ENCODE assay signal across 9 mouse cellular contexts in the genomic region with DNA sequence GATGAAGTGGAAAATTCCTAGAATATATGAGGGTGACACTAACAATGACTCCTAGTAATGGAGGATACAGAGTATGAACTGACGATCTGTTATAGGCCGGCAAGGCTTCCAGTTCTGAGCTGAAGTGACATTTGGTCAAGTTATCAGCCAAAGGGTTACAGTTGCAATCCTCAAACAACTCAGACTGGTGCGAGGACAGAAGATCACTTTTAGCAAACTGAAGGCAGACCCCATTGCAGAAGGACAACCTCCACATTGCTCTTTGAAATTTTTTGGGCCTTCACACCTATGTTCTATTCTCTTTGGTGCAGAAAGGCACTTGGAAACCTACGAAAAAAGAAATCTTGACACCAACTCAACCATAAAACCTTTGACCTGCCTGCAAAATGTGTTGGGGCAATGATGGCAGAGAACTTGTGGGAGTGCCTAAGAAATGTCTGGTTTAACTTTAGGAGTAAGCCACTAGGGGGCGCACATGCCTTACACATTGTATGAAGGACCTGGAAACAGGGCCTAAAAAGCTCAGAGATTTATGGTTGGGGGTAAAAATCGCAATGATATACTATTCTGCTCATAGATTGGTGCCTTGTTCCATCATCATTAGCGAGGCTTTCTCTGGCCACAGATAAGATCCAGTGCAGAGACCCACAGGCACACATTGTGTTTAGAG.
DNase-seq lines count a peak whose midpoint lies in the region; ATAC-seq and TF ChIP-seq lines count a peak whose summit lies in the region.
"Had no signal": no experiment of that assay in that cellular context is flagged by ENCODE, and none has a peak within 500 bp of the region (broad histone marks: within the 10 kb centered on the region; RNA-seq: fewer than 3 reads in every experiment).

No protein-coding gene starts in this region.

- no peaks in the 10 kb centered on the region for H3K9me3 ChIP-seq in kidney, embryonic 15.5 days (replicated peaks)
- H3K9me3 ChIP-seq in neural tube, embryonic 12.5 days, result no peaks in the 10 kb centered on the region
- H3K9me3 ChIP-seq: limb, embryonic 15.5 days had no signal

- H3K27ac ChIP-seq in kidney, embryonic 15.5 days, result no peak overlapping the region
- H3K27ac ChIP-seq in left cerebral cortex, adult 2 months, result no peak overlapping the region
- no peak overlapping the region for H3K27ac ChIP-seq in neural tube, embryonic 12.5 days
- H3K27ac ChIP-seq: limb, embryonic 15.5 days had no signal

- in situ Hi-C loops in Patski (cut with MboI; ENCODE audit: low pct_unique_long_range_greater_than_20kb), result no loop called here

- CTCF ChIA-PET in Patski (lab: Charles Lee), result no interaction called here

- 45% methylated on average over 7 of the region's 7 CpGs for WGBS in kidney, embryonic 15.5 days
- WGBS in neural tube, embryonic 12.5 days, result 47% methylated on average over 7 of the region's 7 CpGs

- peak; percentile 54 for TF ChIP-seq CTCF in Patski (IDR thresholded peaks at IDR 0.05)
- peak; percentile 77 for TF ChIP-seq CTCF in left cerebral cortex, adult 2 months (IDR thresholded peaks at IDR 0.05)

- DNase-seq in kidney, adult 18-20 months, result peak; percentile 9
- DNase-seq in Patski (ENCODE audit: low read depth, low spot score), result no peak
- peak; percentile 80 to 88 for DNase-seq in cerebellum, postnatal 14 days
- peak; percentile 37 to 54 for DNase-seq in gastrocnemius, postnatal 4 days (ENCODE audit: low spot score in 2 of 2)
- DNase-seq in left cerebral cortex, adult 2 months (ENCODE audit: extremely low spot score in 1 of 2, low spot score in 2 of 2), result peak; percentile 55 to 61

- H3K9ac ChIP-seq in kidney, embryonic 15.5 days, result no peak overlapping the region
- H3K9ac ChIP-seq in neural tube, embryonic 12.5 days, result no peak overlapping the region
- H3K9ac ChIP-seq: limb, embryonic 15.5 days had no signal

- POLR2A ChIA-PET in Patski (lab: Charles Lee), result no interaction called here

- intact Hi-C loops in left cerebral cortex, adult 2 months (cut with DNase I), result no loop called here

- H3K4me1 ChIP-seq in kidney, embryonic 15.5 days, result no peaks in the 10 kb centered on the region
- no peaks in the 10 kb centered on the region for H3K4me1 ChIP-seq in neural tube, embryonic 12.5 days
- H3K4me1 ChIP-seq: limb, embryonic 15.5 days had no signal

- H3K4me3 ChIP-seq in kidney, embryonic 15.5 days (replicated peaks), result no peak overlapping the region
- H3K4me3 ChIP-seq in left cerebral cortex, adult 2 months, result no peak overlapping the region
- no peak overlapping the region for H3K4me3 ChIP-seq in neural tube, embryonic 12.5 days
- H3K4me3 ChIP-seq: limb, embryonic 15.5 days had no signal

- no peaks in the 10 kb centered on the region for H3K36me3 ChIP-seq in kidney, embryonic 15.5 days
- no peaks in the 10 kb centered on the region for H3K36me3 ChIP-seq in neural tube, embryonic 12.5 days
- H3K36me3 ChIP-seq: limb, embryonic 15.5 days had no signal

- H3K4me2 ChIP-seq in kidney, embryonic 15.5 days, result no peak overlapping the region
- H3K4me2 ChIP-seq in neural tube, embryonic 12.5 days (replicated peaks), result no peak overlapping the region
- H3K4me2 ChIP-seq: limb, embryonic 15.5 days had no signal

- ATAC-seq in kidney, embryonic 15.5 days (replicated peaks; ENCODE audit: low FRiP score), result no peak; the same call in 1 of the 2 replicates
- no peak for ATAC-seq in Patski
- ATAC-seq in neural tube, embryonic 12.5 days (ENCODE audit: low FRiP score, low read depth), result peak; percentile 74; the same call in 1 of the 2 replicates
- ATAC-seq in erythroid progenitor cell, adult 5-6 weeks (replicated peaks; ENCODE audit: low FRiP score, poor library complexity, severe bottlenecking), result no peak

- no peaks in the 10 kb centered on the region for H3K27me3 ChIP-seq in kidney, embryonic 15.5 days
- no peaks in the 10 kb centered on the region for H3K27me3 ChIP-seq in Patski
- H3K27me3 ChIP-seq in neural tube, embryonic 12.5 days (replicated peaks), result no peaks in the 10 kb centered on the region
- H3K27me3 ChIP-seq: limb, embryonic 15.5 days had no signal
